33 mouse cellular contexts compared by ENCODE assay signal in the genomic region with DNA sequence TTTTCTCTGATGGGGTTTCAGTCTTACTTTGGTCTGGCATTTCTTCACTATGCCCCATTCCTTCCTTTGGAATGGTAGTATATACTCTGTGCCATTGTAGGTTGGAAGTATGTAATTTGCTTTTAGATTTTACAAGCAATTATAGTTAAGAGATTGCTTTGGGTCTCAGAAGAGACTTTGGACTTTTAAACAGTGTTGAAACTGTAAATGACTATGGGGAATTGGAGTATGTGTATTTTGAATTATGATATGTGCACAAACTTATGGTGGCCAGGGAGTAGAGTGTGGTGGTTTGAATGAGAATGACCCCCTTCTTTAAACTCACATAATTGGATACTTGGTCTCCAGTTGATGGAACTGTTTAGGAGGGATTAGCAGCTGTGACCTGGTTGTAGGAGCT.
"Had no signal": no experiment of that assay in that cellular context is flagged by ENCODE, and none has a peak within 500 bp of the region (broad histone marks: within the 10 kb centered on the region; RNA-seq: fewer than 3 reads in every experiment).

No protein-coding gene starts in this region.

- H3K9ac ChIP-seq: heart, embryonic 12.5 days; heart, embryonic 13.5 days; heart, embryonic 15.5 days; hindbrain, embryonic 12.5 days; hindbrain, embryonic 13.5 days; hindbrain, embryonic 14.5 days; hindbrain, embryonic 15.5 days; kidney, embryonic 15.5 days had no signal

- ATAC-seq: hindbrain, embryonic 16.5 days; hindbrain, postnatal 0 days; inflammation-experienced regulatory T-cells, adult 6 months had no signal

- H3K36me3 ChIP-seq: heart, embryonic 10.5 days; heart, embryonic 12.5 days; heart, embryonic 13.5 days; heart, embryonic 15.5 days; hindbrain, embryonic 10.5 days; hindbrain, embryonic 12.5 days; hindbrain, embryonic 13.5 days; hindbrain, embryonic 15.5 days; kidney, embryonic 15.5 days had no signal

- H3K9me3 ChIP-seq: heart, embryonic 10.5 days; heart, embryonic 12.5 days; heart, embryonic 13.5 days; heart, embryonic 15.5 days; hindbrain, embryonic 10.5 days; hindbrain, embryonic 12.5 days; hindbrain, embryonic 13.5 days; hindbrain, embryonic 15.5 days; kidney, embryonic 15.5 days had no signal

- H3K27me3 ChIP-seq: heart, embryonic 12.5 days; heart, embryonic 13.5 days; heart, embryonic 15.5 days; hindbrain, embryonic 12.5 days; hindbrain, embryonic 13.5 days; hindbrain, embryonic 15.5 days; kidney, embryonic 15.5 days had no signal

- H3K27ac ChIP-seq: heart, adult 2 months; heart, embryonic 10.5 days; heart, embryonic 13.5 days; heart, embryonic 15.5 days; hindbrain, embryonic 10.5 days; hindbrain, embryonic 12.5 days; hindbrain, embryonic 13.5 days; hindbrain, embryonic 14.5 days; hindbrain, embryonic 15.5 days; hindbrain, postnatal 0 days; kidney, embryonic 15.5 days; kidney, postnatal 0 days; layer of hippocampus, adult 2 months had no signal

- H3K4me1 ChIP-seq: heart, embryonic 10.5 days; heart, embryonic 12.5 days; heart, embryonic 13.5 days; heart, embryonic 15.5 days; hindbrain, embryonic 10.5 days; hindbrain, embryonic 12.5 days; hindbrain, embryonic 13.5 days; hindbrain, embryonic 15.5 days; kidney, embryonic 15.5 days had no signal

- H3K4me2 ChIP-seq: heart, embryonic 11.5 days; heart, embryonic 12.5 days; heart, embryonic 13.5 days; heart, embryonic 15.5 days; hindbrain, embryonic 12.5 days; hindbrain, embryonic 13.5 days; hindbrain, embryonic 14.5 days; hindbrain, embryonic 15.5 days; kidney, embryonic 15.5 days had no signal

- DNase-seq: heart, adult 2 months; heart, postnatal 10 days; heart, postnatal 14 days; heart, postnatal 36 days; heart, postnatal 4 days; kidney, adult 11 months; kidney, adult 18-20 months; kidney, adult 2 months; kidney, adult 8-10 months; kidney, adult 9 months; kidney, postnatal 10 days; kidney, postnatal 14 days; kidney, postnatal 25 days; kidney, postnatal 36 days; kidney, postnatal 4 days; layer of hippocampus, adult 9-11 months; layer of hippocampus, postnatal 36 days had no signal

- H3K4me3 ChIP-seq: heart, adult 2 months; heart, embryonic 10.5 days; heart, embryonic 12.5 days; heart, embryonic 13.5 days; heart, embryonic 15.5 days; hindbrain, embryonic 10.5 days; hindbrain, embryonic 12.5 days; hindbrain, embryonic 13.5 days; hindbrain, embryonic 15.5 days; kidney, embryonic 15.5 days; layer of hippocampus, adult 2 months had no signal
